Mouse (Mus musculus) liver, adult 2 months (tissue): ENCODE results near the gene Gldc. TPM values are rescaled to one million over a fixed set of nuclear protein-coding genes. Genes with fewer than 3 reads are reported as not detected.

Source experiments
- DNase-seq: peaks from one replicate; pipeline ENCODE4 v3.0.0-alpha.2; 2011; ENCODE audit warnings: low read depth, low spot score; ENCODE audit errors: extremely low read depth
- H3K27ac ChIP-seq: fragments of 200-500 bp; replicated peaks from 2 replicates; pipeline ENCODE4 v1.5.1; 2012; ENCODE audit warnings: low read depth, mild to moderate bottlenecking, control low read depth, inconsistent platforms, low read length; ENCODE audit not compliant: insufficient read depth
- H3K27me3 ChIP-seq: fragments of 200-500 bp; 2 replicates; pipeline ENCODE4 v1.6.1; 2012; ENCODE audit warnings: mild to moderate bottlenecking, moderate library complexity, low read length, inconsistent platforms; ENCODE audit not compliant: control insufficient read depth, insufficient read depth
- H3K36me3 ChIP-seq: fragments of 200-500 bp; 2 replicates; pipeline ENCODE4 v1.6.1; 2012; ENCODE audit warnings: low read length, inconsistent platforms; ENCODE audit not compliant: control insufficient read depth, insufficient read depth
- H3K4me1 ChIP-seq: fragments of 200-500 bp; 2 replicates; pipeline ENCODE4 v1.6.1; 2011; ENCODE audit warnings: low read length; ENCODE audit not compliant: control insufficient read depth, insufficient read depth
- H3K4me3 ChIP-seq: fragments of 200-500 bp; 2 replicates; pipeline ENCODE4 v1.5.1; 2011; ENCODE audit warnings: low read depth, mild to moderate bottlenecking, control low read depth, low read length, moderate library complexity; ENCODE audit not compliant: insufficient read depth
- H3K79me2 ChIP-seq: fragments of 200-500 bp; 2 replicates; pipeline ENCODE4 v1.6.1; 2012; ENCODE audit warnings: inconsistent platforms, mild to moderate bottlenecking, low read length, moderate library complexity; ENCODE audit not compliant: control insufficient read depth, insufficient read depth
- H3K9ac ChIP-seq: fragments of 200-500 bp; 2 replicates; pipeline ENCODE4 v1.6.1; 2012; ENCODE audit warnings: low read depth, mild to moderate bottlenecking, control low read depth, inconsistent platforms, low read length
- CTCF ChIP-seq: fragments of 200-500 bp; IDR thresholded peaks from 2 replicates; pipeline ENCODE4 v1.5.1; 2011; ENCODE audit warnings: low read depth, low read length, control low read depth
- POLR2A ChIP-seq: fragments of 200-500 bp; IDR thresholded peaks from 2 replicates; pipeline ENCODE4 v1.6.1; 2011; ENCODE audit warnings: low read length, control low read depth; ENCODE audit not compliant: insufficient read depth; ENCODE audit errors: extremely low read depth
- WGBS: fragments of 180-500 bp; shearing (Covaris S2); methylation state at CpG from one replicate; pipeline ENCODE4 v1.1.7; 2018; 5-methylcytosine and 5-hydroxymethylcytosine counted together
- polyA plus RNA-seq: library from polyadenylated mRNA; depleted of rRNA; stranded (reverse); fragments of >200 nt; gene quantifications from 2 replicates; pipeline ENCODE4 v1.2.3, GENCODE M21; 2012
- total RNA-seq: library from RNA; depleted of rRNA; stranded (reverse); fragments of >200 nt; gene quantifications from 2 replicates; pipeline ENCODE4 v1.2.3, GENCODE M21; 2014

Gldc gene
- total and polyA plus RNA-seq, 2 experiments: 64.2 to 94.1 TPM

GRCm38 (mm10) chr19:30153729-30154128 is 21.5 kb downstream of the Gldc start:
- no peaks in the 10 kb centered on the region for H3K27me3 ChIP-seq
- no peak overlapping the region for H3K9ac ChIP-seq
- no peak for DNase-seq
- peaks cover 8% of the 10 kb centered on the region; the same call in 1 of the 2 replicates for H3K36me3 ChIP-seq
- TF ChIP-seq POLR2A: no peak
- no peak overlapping the region for H3K27ac ChIP-seq
- H3K4me1 ChIP-seq: peaks cover 14% of the 10 kb centered on the region
- WGBS: 87% methylated on average over 3 of the region's 3 CpGs
- no peak overlapping the region for H3K4me3 ChIP-seq
- H3K79me2 ChIP-seq: 0 out of 2 replicates have a peak, but pooled peaks cover 3% of the 10 kb centered on the region

DNA sequence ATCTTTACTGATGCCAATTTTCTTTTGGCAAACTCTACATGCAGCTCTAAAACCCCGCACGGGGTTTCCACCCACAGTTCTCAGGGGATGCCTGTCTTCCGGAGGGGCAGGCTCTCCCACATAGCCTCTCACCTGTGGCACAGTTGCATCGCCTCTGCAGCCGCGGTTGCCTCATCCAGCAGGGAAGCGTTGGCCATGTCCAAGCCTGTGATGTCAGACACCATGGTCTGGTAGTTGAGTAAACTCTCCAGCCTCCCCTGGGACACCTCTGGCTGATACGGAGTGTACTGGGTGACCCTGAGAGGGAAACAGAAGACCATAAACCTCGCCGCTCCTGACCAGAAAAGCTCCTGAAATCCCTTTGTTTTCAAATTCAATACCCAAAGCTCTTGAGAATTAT is 23.9 kb downstream of the Gldc start:
- H3K27ac ChIP-seq: no peak overlapping the region
- H3K36me3 ChIP-seq: peaks cover 7% of the 10 kb centered on the region; the same call in 1 of the 2 replicates
- H3K27me3 ChIP-seq: no peaks in the 10 kb centered on the region
- no peak overlapping the region for H3K9ac ChIP-seq
- no peak overlapping the region for H3K4me3 ChIP-seq
- 18% methylated on average over 10 of the region's 10 CpGs for WGBS
- no peak for TF ChIP-seq POLR2A
- no peak for TF ChIP-seq CTCF
- peaks cover 13% of the 10 kb centered on the region for H3K4me1 ChIP-seq
- 0 out of 2 replicates have a peak, but pooled peaks cover 2% of the 10 kb centered on the region for H3K79me2 ChIP-seq
- DNase-seq: peak; percentile 80

DNA sequence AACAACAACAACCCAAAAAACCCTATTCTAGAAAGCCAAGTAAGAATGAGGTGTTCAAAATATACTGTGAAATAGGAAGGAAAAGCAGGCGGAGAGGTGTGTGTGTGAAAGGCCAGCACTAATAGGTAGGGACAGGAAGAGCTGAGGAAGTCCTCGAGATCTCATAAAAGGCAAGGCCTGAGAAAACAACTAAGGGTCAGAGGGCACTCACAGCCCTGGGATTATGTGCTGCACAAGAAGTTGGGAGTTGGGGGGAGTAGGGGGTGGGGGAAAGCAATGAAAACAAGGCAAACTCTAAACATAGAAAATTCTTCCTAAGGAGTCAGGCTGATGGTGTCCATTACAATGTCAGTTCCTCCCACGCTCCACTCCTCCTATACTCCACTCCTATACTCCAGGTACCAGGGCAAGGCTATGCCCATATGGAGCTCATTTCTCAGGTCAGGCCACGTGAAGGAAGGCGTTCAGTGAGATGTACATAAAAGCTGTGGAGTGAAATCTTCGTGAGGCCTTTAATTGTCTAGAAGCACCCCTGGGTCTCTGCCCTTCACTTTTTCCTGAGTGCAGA is 25.9 kb downstream of the Gldc start:
- Histone ChIP-seq H3K4me3 (no peak overlapping the region), H3K9ac (no peak overlapping the region), H3K27me3 (no peaks in the 10 kb centered on the region), H3K27ac (no peak overlapping the region), H3K36me3 (peaks cover 7% of the 10 kb centered on the region; the same call in 1 of the 2 replicates), H3K79me2 (0 out of 2 replicates have a peak, but pooled peaks cover 2% of the 10 kb centered on the region), H3K4me1 (peaks cover 23% of the 10 kb centered on the region)
- TF ChIP-seq POLR2A: no peak
- TF ChIP-seq CTCF: no peak
- WGBS: 77% methylated on average over 6 of the region's 6 CpGs
- DNase-seq: no peak

DNA sequence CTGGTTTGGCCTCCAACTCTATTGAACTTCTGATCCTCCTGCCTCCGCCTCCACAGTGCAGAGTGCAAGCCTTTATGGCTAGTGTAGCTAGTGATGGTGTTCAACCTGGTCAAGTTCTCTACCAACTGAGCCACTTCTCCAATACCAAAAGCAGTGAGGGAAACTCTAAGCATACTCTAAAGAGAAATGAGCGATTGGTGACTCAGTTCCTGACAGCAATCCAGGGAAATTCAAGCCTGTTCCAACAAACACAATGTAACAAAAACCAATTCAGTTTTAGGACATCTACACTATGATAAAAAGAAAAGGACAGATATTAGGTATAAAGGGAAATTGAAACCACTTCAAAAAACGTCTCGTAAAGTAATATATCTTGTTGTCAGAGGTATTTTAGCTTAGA is 27.9 kb downstream of the Gldc start:
- no peak overlapping the region for H3K27ac ChIP-seq
- TF ChIP-seq POLR2A: no peak
- no peak for TF ChIP-seq CTCF
- no peak overlapping the region for H3K4me3 ChIP-seq
- H3K27me3 ChIP-seq: no peaks in the 10 kb centered on the region
- no peak for DNase-seq
- WGBS: 44% methylated on average over 4 of the region's 4 CpGs
- peaks cover 9% of the 10 kb centered on the region; the same call in 1 of the 2 replicates for H3K36me3 ChIP-seq
- H3K79me2 ChIP-seq: no peaks in the 10 kb centered on the region
- H3K9ac ChIP-seq: no peak overlapping the region
- H3K4me1 ChIP-seq: peaks cover 23% of the 10 kb centered on the region

DNA sequence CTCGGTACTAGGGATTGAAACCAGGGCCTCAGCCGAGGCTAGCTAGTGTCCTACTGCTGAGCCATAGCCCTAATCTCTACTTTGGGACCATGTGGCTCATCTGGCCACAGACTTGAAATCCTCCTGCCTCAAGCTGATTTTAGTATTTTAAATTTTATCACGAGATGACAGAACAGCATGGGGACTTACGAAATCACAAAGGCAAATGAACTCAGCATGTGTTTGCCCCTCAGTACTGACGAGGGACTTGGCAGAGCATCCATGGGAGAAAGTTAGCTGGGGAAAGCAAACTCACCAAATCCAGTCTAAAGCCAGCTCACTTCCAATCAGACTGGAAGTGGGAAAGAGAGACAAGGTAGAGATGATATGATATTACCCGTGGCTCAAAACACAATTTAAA is 28.5 kb downstream of the Gldc start:
- no peaks in the 10 kb centered on the region for H3K27me3 ChIP-seq
- no peak overlapping the region for H3K4me3 ChIP-seq
- H3K27ac ChIP-seq: peak overlapping the region; percentile 20; the same call in 1 of the 2 replicates
- H3K79me2 ChIP-seq: no peaks in the 10 kb centered on the region
- DNase-seq: peak; percentile 95
- WGBS: 23% methylated on average over 6 of the region's 6 CpGs
- peaks cover 9% of the 10 kb centered on the region; the same call in 1 of the 2 replicates for H3K36me3 ChIP-seq
- peaks cover 23% of the 10 kb centered on the region for H3K4me1 ChIP-seq
- no peak overlapping the region for H3K9ac ChIP-seq
- TF ChIP-seq CTCF (no peak), POLR2A (no peak)

DNA sequence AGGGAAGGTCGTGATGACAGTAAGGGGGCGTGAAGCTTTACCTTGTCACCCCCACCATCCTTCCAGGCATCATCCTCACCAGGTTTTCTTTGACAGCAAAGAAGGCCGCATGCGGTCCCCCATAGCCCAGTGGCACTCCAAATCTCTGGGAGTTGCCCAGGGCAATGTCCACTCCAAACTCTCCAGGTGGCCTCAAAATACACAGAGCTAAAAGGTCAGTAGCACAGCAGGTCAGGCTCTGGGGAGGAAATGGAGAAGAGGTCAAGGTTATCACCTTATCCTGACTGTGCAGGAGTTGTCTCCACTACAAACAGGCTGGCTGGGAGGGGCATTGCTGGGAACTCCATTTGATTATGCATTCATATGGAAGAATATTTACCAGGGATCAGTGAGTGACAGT is 30.1 kb downstream of the Gldc start:
- no peaks in the 10 kb centered on the region for H3K79me2 ChIP-seq
- H3K27me3 ChIP-seq: no peaks in the 10 kb centered on the region
- 31% methylated on average over 4 of the region's 4 CpGs for WGBS
- H3K4me1 ChIP-seq: peaks cover 23% of the 10 kb centered on the region
- peak; percentile 97 for DNase-seq
- H3K4me3 ChIP-seq: no peak overlapping the region
- H3K27ac ChIP-seq: no peak overlapping the region; the same call in 1 of the 2 replicates
- TF ChIP-seq POLR2A (no peak), CTCF (no peak)
- H3K9ac ChIP-seq: no peak overlapping the region
- H3K36me3 ChIP-seq: peaks cover 15% of the 10 kb centered on the region; the same call in 1 of the 2 replicates
